Mouse (Mus musculus): ENCODE results near the gene Atp6v0e2. TPM values are rescaled to one million over a fixed set of nuclear protein-coding genes. Genes with fewer than 3 reads are reported as not detected.

Gene Atp6v0e2
- polyA plus RNA-seq, 2 experiments: 7.8 to 11.0 TPM

GRCm38 (mm10) chr6:48530862-48531261, 6.6 kb upstream of the Atp6v0e2 start:
- no peak for TF ChIP-seq POLR2A (IDR thresholded peaks at IDR 0.05; ENCODE audit: borderline replicate concordance, extremely low read depth, insufficient read depth, insufficient read length)
- no peaks in the 10 kb centered on the region for H3K4me1 ChIP-seq (ENCODE audit: control insufficient read depth, insufficient read depth, low read length)
- WGBS: 71% methylated on average over 2 of the region's 2 CpGs

GRCm38 (mm10) chr6:48533475-48533874, 3.9 kb upstream of the Atp6v0e2 start:
- DNase-seq (ENCODE audit: low spot score) (no peak), ATAC-seq (ENCODE audit: low FRiP score, low read depth) (no peak)
- Histone ChIP-seq H3K4me2 (replicated peaks; ENCODE audit: low read depth, low read length, severe bottlenecking) (no peak overlapping the region), H3K4me3 (replicated peaks; ENCODE audit: low read length) (no peak overlapping the region), H3K9ac (ENCODE audit: low read depth, low read length, severe bottlenecking) (no peak overlapping the region), H3K9me3 (ENCODE audit: control insufficient read depth, low read length) (no peaks in the 10 kb centered on the region), H3K27me3 (ENCODE audit: control insufficient read depth, insufficient read depth, low read length) (no peaks in the 10 kb centered on the region), H3K36me3 (ENCODE audit: control insufficient read depth, insufficient read depth, low read length) (peaks cover 49% of the 10 kb centered on the region), H3K27ac (replicated peaks; ENCODE audit: low read depth, low read length) (no peak overlapping the region), H3K4me1 (ENCODE audit: control insufficient read depth, insufficient read depth, low read length) (peaks cover 7% of the 10 kb centered on the region; the same call in 1 of the 2 replicates)
- TF ChIP-seq POLR2A (IDR thresholded peaks at IDR 0.05; ENCODE audit: borderline replicate concordance, extremely low read depth, insufficient read depth, insufficient read length): no peak
- WGBS: 86% methylated on average over 2 of the region's 2 CpGs

More at GRCm38 (mm10) chr6:48530862-48531261, 6.6 kb upstream of the Atp6v0e2 start:
- no peak overlapping the region for H3K4me2 ChIP-seq (replicated peaks; ENCODE audit: low read depth, low read length, severe bottlenecking)
- no peaks in the 10 kb centered on the region for H3K9me3 ChIP-seq (ENCODE audit: control insufficient read depth, low read length)
- ATAC-seq (ENCODE audit: low FRiP score, low read depth) (no peak), DNase-seq (ENCODE audit: low spot score) (no peak)
- no peak overlapping the region for H3K9ac ChIP-seq (ENCODE audit: low read depth, low read length, severe bottlenecking)
- peaks cover 54% of the 10 kb centered on the region for H3K36me3 ChIP-seq (ENCODE audit: control insufficient read depth, insufficient read depth, low read length)
- no peaks in the 10 kb centered on the region for H3K27me3 ChIP-seq (ENCODE audit: control insufficient read depth, insufficient read depth, low read length)
- no peak overlapping the region for H3K27ac ChIP-seq (replicated peaks; ENCODE audit: low read depth, low read length)
- H3K4me3 ChIP-seq (replicated peaks; ENCODE audit: low read length): no peak overlapping the region

GRCm38 (mm10) chr6:48534913-48535312, 2.5 kb upstream of the Atp6v0e2 start:
- Histone ChIP-seq H3K4me2 (replicated peaks; ENCODE audit: low read depth, low read length, severe bottlenecking) (no peak overlapping the region), H3K9ac (ENCODE audit: low read depth, low read length, severe bottlenecking) (no peak overlapping the region), H3K27me3 (ENCODE audit: control insufficient read depth, insufficient read depth, low read length) (no peaks in the 10 kb centered on the region), H3K4me3 (replicated peaks; ENCODE audit: low read length) (no peak overlapping the region), H3K36me3 (ENCODE audit: control insufficient read depth, insufficient read depth, low read length) (peaks cover 34% of the 10 kb centered on the region), H3K27ac (replicated peaks; ENCODE audit: low read depth, low read length) (no peak overlapping the region), H3K4me1 (ENCODE audit: control insufficient read depth, insufficient read depth, low read length) (peaks cover 7% of the 10 kb centered on the region; the same call in 1 of the 2 replicates), H3K9me3 (ENCODE audit: control insufficient read depth, low read length) (no peaks in the 10 kb centered on the region)
- DNase-seq (ENCODE audit: low spot score) (no peak), ATAC-seq (ENCODE audit: low FRiP score, low read depth) (no peak)
- WGBS: 68% methylated on average over 8 of the region's 8 CpGs
- no peak for TF ChIP-seq POLR2A (IDR thresholded peaks at IDR 0.05; ENCODE audit: borderline replicate concordance, extremely low read depth, insufficient read depth, insufficient read length)

GRCm38 (mm10) chr6:48536091-48536490, 1.3 kb upstream of the Atp6v0e2 start:
- H3K27me3 ChIP-seq (ENCODE audit: control insufficient read depth, insufficient read depth, low read length): no peaks in the 10 kb centered on the region
- H3K9ac ChIP-seq (ENCODE audit: low read depth, low read length, severe bottlenecking): no peak overlapping the region
- no peak for TF ChIP-seq POLR2A (IDR thresholded peaks at IDR 0.05; ENCODE audit: borderline replicate concordance, extremely low read depth, insufficient read depth, insufficient read length)
- H3K4me3 ChIP-seq (replicated peaks; ENCODE audit: low read length): no peak overlapping the region
- H3K36me3 ChIP-seq (ENCODE audit: control insufficient read depth, insufficient read depth, low read length): peaks cover 24% of the 10 kb centered on the region
- no peak overlapping the region for H3K27ac ChIP-seq (replicated peaks; ENCODE audit: low read depth, low read length)
- ATAC-seq (ENCODE audit: low FRiP score, low read depth) (no peak), DNase-seq (ENCODE audit: low spot score) (no peak)
- no peaks in the 10 kb centered on the region for H3K9me3 ChIP-seq (ENCODE audit: control insufficient read depth, low read length)
- no peak overlapping the region for H3K4me2 ChIP-seq (replicated peaks; ENCODE audit: low read depth, low read length, severe bottlenecking)
- H3K4me1 ChIP-seq (ENCODE audit: control insufficient read depth, insufficient read depth, low read length): peaks cover 7% of the 10 kb centered on the region; the same call in 1 of the 2 replicates
- WGBS: 76% methylated on average over 4 of the region's 4 CpGs

- H3K36me3 ChIP-seq (ENCODE audit: control insufficient read depth, insufficient read depth, low read length): peaks cover under 1% of the 10 kb centered on the region; the same call in 1 of the 2 replicates
- no peak overlapping the region for H3K4me3 ChIP-seq (replicated peaks; ENCODE audit: low read length)
- H3K9ac ChIP-seq (ENCODE audit: low read depth, low read length, severe bottlenecking): no peak overlapping the region
- H3K4me1 ChIP-seq (ENCODE audit: control insufficient read depth, insufficient read depth, low read length): peaks cover 18% of the 10 kb centered on the region
- no peak overlapping the region for H3K4me2 ChIP-seq (replicated peaks; ENCODE audit: low read depth, low read length, severe bottlenecking)
- peak; percentile 83 for DNase-seq (ENCODE audit: low spot score)
- TF ChIP-seq POLR2A (IDR thresholded peaks at IDR 0.05; ENCODE audit: borderline replicate concordance, extremely low read depth, insufficient read depth, insufficient read length): no peak
- 66% methylated on average over 4 of the region's 5 CpGs for WGBS
- H3K9me3 ChIP-seq (ENCODE audit: control insufficient read depth, low read length): no peaks in the 10 kb centered on the region
- no peaks in the 10 kb centered on the region for H3K27me3 ChIP-seq (ENCODE audit: control insufficient read depth, insufficient read depth, low read length)
- no peak overlapping the region for H3K27ac ChIP-seq (replicated peaks; ENCODE audit: low read depth, low read length)
- ATAC-seq (ENCODE audit: low FRiP score, low read depth): no peak
Observed at GRCm38 (mm10) chr6:48538841-48539737, 1.7 kb downstream of the Atp6v0e2 start.

Measured in limb, embryonic 14.5 days (tissue).